Mouse (Mus musculus): Measurements from ENCODE around the gene Stat5b.

GRCm38 (mm10) chr11:100850778-100851528 is 429 bp upstream of the Stat5b start:
- TF ChIP-seq ETS1 (IDR thresholded peaks at IDR 0.05; ENCODE audit: low read depth, low read length): no peak
- no peak for TF ChIP-seq KAT2A (conservative IDR thresholded peaks at IDR 0.05; ENCODE audit: low read depth, low read length)
- TF ChIP-seq CTCF (IDR thresholded peaks at IDR 0.05 in 2 of 3, conservative IDR thresholded peaks at IDR 0.05 in 1 of 3; ENCODE audit: control insufficient read depth in 1 of 3, insufficient read depth in 1 of 3, low read depth in 2 of 3, low read length in 3 of 3, poor library complexity in 1 of 3, severe bottlenecking in 1 of 3): no peak
- TF ChIP-seq BHLHE40 (IDR thresholded peaks at IDR 0.05; ENCODE audit: borderline replicate concordance, low read depth, low read length): no peak
- TF ChIP-seq POLR2A (IDR thresholded peaks at IDR 0.05; ENCODE audit: control insufficient read depth in 1 of 2, insufficient read depth in 1 of 2, low read depth in 1 of 2, low read length in 2 of 2, poor library complexity in 1 of 2): no peak; a peak in 1 of 4 replicates
- TF ChIP-seq POLR2AphosphoS2 (IDR thresholded peaks at IDR 0.05; ENCODE audit: low read length): no peak
- no peak for TF ChIP-seq POLR2AphosphoS5 (IDR thresholded peaks at IDR 0.05; ENCODE audit: borderline replicate concordance, low read depth, low read length)
- no peak for TF ChIP-seq ELF1 (IDR thresholded peaks at IDR 0.05; ENCODE audit: low read depth, low read length)
- no peak for TF ChIP-seq EP300 (IDR thresholded peaks at IDR 0.05; ENCODE audit: low read depth in 1 of 2, low read length in 2 of 2)
- no peak for TF ChIP-seq ZNF384 (IDR thresholded peaks at IDR 0.05; ENCODE audit: low read depth, low read length)
- TF ChIP-seq ZMIZ1 (IDR thresholded peaks at IDR 0.05; ENCODE audit: low read depth, low read length): no peak

Measured in MEL (cell line).